Mouse (Mus musculus) adrenal gland, postnatal 25 days (tissue): ENCODE measurements at regions not wholly inside any gene's neighbourhood (a gene's known extent, or its start where the extent isn't known, plus 50 kb on each side); places are given as distances from the start of the nearest gene placed in this dataset.

ENCODE experiments used
- DNase-seq: peaks from one replicate; pipeline ENCODE4 v3.0.0; 2021; ENCODE audit warnings: mixed read lengths

DNA sequence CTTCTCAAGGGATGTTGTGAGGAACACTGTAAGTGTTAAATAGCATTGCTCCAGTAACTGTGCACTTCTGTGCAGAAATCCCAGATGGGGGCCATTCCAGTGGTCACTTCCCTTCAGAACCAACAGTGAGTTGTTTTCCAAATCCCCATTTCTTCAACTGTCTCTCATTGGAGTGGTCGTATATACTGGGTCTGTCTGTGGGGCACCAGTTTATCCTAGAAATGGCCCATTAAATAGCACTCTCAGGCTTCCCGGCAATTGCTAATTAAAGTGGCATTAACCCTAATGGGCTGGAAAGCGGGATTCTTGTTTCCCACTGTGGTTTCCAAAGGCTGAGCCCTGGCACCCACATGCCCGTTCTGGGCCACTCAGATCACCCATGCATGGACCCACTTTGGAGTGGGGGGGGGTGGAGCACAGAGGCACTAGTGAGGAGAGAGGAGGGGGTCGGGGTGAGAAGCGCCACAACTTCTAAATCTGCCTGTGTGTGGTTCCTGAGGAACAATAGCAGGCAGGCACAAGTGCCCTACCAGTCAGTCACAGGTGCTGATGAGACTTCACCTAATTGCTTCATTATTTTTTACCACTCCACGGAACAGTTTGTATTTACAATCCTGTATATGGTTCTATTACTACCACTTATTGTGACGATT lies 78.1 kb downstream of the Fam204a start:
- DNase-seq, result no peak

DNA sequence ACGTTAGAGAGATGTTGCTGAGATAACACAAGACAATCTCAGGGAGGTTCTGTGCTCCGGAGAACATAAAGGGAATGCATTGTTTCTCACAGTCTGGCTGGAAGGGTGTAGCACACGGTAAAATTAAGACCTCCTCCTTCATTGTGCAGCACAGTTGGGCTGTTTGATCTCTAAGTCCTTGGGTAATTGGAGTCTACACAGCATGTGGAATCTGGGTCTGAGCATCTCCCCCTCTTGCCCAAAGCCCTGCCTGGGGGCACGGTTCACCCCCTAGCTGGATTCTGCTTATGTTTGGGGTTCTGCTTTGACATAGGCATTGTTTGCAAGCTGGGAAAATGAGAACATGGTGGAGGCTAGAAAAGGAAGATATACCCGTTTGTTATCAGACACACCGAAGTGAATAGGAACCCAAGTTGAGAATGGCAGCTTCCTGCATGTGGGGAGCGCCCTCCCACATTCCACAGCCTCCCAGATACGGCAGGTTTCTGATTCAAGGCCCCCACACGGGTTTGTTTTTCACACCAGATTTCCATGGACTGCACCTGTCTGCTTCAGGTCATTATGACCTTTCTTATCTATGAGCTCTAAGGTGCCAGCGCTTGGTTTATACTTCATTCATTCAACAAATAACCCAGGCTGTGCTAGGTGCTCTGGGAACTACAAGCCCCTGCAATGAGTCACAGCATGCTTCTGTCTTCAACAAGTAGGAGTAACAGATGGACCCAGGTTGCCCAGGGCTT lies 79.9 kb downstream of the Fam204a start:
- DNase-seq, result no peak

DNA sequence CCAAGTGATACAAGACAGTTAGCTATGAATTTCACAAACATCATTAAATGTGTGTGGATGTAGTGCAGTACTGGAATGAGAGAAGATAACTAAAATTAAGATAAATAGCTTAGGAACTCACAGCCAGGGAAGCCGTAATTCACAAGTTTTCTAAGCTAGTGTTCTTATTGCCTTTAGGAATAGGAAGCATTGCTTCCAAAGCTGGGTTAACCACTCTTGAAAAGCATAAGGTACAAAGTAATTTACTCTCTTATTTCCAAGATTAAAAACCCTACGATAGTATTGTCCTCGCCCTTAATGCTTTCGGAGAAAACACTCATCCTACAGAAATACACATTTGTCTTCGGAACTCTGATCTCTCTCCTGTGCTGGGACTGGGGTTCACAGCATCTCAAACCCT lies 81.3 kb downstream of the Fam204a start:
- no peak for DNase-seq

DNA sequence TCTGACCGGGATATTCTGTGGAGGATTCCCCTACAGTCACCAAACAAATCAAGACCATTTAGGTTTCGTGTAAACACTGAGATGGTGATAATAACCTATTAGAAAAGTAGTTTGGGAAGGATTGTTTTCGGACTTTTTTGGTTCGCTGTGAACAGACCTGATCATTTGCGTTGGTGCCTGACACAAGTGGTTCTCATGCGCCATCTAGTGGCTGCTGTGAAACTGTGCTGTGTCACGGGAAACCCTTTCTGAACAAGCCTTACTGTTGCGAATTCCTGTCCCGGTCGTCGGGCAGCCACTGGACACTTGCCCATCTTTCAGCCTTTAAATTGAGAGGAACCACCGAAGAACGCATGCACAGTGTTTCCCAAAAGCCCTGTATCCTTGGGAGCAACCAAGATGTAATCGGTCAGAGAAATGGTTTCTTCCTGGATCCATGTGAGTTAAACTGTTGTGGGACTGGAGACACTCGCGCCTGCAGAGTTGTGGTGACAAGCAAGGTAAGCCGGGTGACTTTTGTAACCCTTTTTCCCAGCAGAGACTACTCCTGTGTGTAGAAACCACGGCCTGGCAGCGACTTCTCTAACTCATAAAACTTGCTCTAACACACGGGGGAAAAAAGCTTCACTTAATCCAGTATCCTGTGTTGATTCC lies 82.0 kb downstream of the Fam204a start:
- DNase-seq, result peak; percentile 78

DNA sequence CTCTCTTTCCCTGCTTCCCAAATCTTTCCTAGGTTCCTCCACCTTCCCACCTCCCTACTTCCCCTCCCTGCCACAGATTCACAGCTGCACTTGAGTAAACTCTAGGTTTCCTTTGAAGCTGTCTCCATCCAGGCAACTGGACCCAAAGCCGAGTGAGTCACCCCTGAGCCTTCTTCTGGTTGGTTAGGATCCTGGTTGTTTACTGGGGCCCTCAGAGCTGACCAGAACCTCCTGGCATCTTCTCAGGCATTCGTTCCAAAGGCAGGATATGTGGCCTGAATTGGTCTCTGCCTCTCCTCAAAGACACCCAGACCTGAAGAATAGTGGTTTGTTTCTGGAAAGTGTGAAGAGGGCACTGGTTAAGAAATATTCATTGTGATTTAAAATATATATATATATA lies 87.6 kb downstream of the Fam204a start:
- DNase-seq, result no peak

DNA sequence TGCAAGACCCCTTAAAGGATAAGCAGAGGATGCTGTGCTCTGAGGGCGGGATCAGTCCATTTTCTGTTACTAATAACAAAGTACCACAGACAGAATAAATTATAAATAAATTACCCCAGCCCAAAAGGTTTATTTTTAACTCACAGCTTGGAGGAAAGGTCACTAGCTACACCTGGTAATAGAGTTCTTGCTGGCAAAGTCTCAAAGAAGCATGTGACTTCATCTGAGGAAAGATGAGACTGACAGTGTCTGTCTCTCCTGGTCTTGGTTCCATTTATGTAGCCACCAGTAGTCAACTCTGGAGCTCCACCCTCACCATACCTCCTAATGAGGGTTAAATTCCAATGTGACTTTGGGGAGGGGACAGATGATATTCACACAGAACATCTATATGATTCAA lies 90.0 kb downstream of the Fam204a start:
- DNase-seq, result no peak

DNA sequence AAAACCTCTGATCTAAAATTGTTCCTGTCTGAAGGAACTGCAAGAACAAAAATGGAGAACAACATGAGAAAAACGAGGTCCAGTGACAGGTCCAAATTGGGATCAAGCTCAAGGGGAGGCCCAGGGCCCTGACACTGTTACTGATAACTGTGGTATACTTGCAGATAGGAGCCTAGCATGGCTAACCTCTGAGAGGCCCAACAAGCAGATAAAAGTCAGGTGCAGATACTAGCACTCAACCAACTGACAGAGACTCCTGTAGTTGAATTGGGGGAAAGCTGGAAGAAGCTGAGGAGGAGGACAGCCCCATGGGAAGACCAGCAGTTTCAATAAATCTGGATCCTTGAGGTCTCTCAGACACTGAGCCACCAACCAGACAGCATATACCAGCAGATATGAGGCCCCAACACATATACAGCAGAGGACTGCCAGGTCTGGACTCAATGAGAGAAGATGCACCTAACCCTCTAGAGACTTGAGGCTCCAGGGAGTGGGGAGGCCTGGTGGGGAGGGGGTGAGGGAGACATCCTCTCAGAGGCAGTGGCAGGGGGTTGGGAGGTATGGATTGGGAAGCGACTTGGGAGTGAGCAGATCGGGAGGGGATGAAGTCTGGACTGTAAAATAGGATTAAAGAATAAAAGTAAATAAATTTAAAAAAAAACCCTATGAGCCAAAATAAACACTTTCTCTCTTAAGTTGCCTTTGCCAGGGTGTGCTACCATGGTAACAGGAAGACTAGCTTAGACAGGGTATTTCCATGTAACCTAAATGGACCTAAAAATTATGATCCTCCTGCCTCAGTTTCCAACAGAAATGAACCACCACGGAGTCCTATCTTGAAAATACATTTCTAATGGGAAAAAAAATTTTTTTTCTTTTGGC lies 91.8 kb downstream of the Fam204a start:
- DNase-seq, result no peak

DNA sequence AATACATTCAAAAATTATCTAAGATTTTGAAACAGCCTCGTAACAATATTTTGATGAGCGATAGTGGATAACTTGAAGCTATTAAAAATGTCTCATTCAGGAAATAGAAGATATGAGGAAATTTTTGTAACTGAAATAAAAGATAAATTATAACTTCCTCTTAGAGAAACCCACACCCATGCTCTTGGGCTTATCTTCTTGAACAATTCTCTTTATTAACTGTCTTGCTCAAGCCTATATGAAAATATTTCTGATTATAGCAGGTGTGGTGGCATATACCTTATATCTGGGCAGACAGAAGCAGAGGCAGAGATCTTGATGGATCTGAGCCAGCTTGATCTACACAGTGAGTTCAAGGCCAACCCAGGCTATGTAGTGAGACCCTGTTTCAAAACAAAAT lies 96.9 kb downstream of the Fam204a start:
- DNase-seq, result no peak

DNA sequence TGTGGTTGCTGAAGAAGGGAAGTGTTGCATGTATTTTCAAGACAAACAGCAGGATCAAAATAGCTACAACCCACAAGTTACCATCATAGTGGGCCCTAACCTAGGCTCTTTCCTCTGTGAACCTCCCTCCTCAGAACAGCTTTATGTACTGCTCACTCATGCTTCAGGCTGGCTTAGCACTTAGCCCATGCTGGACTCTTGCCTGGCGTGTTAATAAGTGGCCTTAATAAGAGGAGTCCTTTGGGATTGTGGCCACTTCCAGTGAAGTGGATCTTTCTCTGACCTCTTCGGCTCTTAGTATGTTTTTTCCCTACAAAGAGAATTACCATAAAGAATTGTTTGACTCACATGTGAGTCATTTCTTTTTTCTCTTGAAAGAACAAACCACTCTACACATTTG lies 101.9 kb downstream of the Fam204a start:
- no peak for DNase-seq

DNA sequence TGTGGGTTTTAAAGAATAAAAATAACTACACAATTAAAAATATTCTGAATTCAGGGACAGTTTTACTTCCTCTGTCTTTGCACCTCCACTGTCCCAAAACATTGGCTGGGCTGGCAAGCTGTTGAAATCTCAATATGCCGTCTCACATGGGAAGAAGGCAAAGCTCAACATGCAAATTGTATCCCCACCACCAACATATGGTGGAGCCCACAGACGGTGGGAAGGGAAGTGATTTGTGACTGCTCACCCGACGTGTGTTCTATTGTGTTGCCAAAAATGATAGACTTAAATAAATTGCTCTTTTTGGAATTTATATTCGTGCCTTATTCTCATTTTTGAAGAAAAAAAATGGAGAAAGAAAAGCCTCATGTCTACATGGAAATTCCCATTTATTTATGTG lies 105.6 kb downstream of the Fam204a start:
- no peak for DNase-seq

DNA sequence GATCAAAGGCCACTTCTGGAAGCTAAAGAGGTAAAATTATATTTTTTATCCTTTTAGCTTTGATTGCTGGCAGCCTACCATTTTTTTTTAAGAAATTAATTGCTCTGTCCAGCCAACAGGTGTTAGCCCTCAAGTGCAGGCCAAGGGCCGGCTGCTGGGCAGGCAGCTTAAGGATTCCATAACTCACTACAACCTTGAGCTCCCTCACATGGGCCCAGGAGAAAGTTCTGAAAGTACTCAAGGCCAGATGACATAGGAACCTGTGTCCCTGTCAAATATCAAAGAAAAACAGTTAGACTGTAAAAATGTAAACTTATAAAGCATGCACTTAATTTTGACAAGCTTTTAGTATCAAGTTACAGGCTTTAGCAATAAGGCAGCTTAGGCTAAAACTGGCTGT lies 107.5 kb downstream of the Fam204a start:
- DNase-seq, result no peak

DNA sequence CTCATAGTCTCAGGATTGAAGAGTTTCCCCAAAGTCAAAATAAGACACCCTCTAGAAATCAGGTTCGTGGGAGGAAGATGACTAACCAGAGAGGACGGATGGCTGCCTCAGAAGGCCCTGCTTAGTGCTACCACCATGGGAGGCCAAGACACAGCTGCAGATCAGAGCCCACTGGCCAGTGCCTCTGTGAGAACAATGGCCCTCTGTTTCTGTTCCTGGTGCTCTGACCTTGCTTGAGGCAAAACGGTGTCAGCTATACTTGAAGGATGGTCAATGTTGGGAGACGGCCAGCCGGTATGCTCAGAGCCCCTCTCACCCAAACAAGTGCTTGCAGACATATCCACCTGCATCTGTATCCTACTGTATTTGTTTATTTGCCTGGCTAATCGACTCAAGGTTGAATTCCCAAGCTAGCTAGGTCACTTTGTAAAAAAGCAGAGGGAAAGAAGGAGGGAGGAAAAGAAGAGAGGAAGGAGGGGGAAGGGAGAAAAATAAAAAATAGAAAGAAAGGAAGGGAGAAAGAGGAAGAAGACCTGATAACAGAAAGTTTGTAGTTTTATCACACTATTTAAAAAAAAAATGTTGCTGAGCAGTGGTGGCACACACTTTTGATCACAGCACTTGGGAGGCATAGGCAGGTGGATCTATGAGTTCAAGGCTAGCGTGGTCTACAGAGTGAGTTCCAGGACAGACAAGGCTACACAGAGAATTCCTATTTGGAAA lies 112.7 kb downstream of the Fam204a start:
- no peak for DNase-seq

DNA sequence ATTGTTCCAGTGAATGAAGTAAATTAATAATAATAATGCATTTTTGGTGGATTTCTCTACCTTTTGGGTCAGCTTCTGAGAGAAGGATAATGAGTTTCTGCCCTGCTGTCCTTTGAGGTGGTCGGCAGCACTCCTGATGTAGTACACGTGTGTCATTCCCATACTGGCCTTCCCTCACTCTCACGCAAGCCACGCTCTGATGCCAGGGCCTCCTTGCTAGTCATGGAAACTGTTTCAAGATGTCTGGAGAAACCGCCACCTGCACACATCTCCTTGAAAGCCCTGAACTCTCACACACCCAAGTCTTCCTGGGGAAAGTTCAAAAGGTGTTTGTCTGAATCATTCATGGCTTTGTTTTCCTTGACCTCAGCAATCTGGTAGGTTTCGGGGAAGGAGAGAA lies 116.2 kb downstream of the Fam204a start:
- DNase-seq, result no peak

DNA sequence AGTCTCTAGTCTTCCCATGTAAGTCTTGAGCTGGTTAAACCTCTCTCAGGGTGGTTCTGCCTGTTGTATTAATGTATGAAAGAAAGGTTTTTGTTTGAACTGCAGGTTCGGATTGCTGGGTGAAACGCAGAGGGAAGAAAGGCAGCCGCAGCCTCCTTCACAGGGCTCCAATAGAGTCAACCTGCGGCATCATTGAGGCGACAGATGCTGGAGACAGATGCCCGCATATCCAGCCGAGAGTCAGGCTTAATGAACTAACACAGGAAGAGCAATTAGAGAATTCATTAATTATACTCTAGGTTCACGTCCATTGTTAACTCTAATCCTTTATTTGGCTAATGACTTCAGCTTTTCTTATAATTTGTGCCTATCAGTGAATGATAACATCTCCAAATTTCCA lies 117.0 kb downstream of the Fam204a start:
- no peak for DNase-seq

DNA sequence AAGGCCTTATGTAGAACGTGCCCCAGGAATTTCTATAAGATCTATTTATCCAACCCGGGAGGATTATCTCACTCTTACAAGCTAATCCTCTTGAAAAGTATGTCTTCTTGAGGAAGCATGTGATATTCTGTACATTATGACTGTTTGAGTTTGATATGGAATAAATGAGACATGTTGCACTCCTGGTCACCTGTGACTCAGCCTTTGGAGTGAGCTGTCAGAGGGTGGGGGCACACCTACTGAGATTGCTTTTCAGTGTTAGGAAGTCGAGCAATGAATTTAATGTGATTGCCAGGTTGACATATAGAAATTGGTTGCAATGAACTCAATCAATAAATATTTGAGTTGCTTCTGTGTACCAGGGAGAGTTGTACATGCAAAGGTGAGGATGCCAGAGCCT lies 128.6 kb downstream of the Fam204a start:
- no peak for DNase-seq

DNA sequence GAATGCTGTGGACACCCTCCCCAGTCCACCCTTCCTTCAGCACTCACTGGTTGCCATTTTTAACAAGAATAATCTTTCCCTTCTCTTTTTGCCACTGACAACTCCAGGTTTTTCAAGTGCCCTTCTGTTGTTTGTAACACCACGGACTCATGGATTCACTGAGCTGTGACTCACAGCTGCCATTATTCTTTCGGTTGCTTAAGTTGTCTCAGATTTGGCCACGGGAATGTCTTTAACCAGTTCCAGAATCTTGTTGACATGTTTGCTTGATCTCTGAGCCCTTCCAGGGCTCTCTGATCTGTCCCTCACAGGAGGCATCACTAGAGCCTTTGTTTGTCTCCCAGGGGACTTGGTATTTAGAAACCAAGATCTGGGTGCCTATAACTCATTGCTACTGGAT lies 131.5 kb upstream of the Rab11fip2 start:
- no peak for DNase-seq

DNA sequence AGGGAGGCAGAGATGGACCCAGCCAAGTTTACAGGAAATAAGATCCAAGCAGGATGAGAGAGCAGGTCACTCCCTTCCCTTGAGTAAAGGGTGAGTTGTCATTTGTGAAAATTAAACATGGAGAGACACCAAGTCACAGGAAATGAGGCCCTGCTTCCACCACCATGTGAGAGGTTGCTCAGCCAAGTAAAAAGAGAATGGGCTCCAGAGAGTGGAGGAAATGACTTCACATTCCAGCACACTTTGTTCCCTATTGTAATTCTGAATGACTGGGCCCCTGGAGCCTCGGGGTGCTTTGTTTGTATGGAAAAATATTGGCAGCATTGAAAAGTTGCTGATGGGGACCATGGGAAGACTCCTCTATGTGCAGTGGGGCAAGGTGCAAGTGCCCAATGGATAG lies 129.9 kb upstream of the Rab11fip2 start:
- DNase-seq, result no peak

DNA sequence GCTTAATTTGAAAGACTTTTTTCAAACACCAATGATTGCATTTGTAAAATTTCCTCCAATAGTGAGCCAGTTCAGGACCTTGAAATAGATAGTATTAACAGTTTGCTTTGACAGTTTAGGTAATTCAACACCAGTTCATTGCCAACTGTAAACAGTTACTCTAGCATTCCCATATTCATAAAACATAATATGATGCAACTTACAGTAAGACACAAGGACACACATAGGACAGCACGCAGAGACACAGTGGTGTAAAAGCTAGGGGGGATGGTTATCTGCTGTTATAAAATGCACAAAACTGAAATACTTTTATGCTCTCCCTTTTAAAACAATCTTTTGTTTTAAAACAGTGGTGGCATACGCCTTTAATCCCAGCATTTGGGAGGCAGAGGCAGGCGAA lies 122.7 kb upstream of the Rab11fip2 start:
- DNase-seq, result no peak

DNA sequence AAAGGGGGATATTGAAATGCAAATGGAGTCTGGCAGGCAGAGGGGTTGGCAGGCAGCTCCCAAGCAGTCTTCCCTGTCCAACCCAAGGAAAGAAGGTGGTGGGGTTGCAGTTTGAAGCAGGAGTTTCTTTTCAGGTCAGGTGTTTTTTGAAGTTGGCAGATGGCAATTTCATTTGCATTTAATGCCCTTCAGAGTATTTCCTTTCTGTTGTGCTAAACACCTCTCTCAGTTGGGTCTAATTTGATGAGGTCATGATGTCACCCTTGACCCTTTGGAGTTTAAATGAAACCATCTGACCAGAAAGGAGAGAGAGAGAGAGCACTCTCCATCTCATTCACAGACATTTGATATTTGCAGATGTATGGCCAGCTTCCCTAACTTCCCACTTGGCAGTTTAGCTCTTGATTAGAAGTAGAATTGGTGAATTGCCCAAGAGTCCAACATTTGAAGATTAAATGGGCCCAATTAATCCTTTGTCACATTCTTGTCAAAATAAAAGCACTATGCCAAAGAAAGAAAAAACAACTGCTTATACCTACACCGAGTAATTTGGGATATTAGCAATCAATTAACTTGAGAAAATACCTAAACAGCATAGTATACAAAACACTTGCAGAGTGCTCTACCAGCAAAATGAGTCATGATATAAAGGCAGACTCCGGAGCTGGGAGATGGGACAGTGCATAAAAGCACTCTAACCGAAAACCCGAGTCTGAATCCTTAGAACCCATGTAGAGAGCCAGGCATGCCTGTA lies 111.8 kb upstream of the Rab11fip2 start:
- DNase-seq, result no peak

DNA sequence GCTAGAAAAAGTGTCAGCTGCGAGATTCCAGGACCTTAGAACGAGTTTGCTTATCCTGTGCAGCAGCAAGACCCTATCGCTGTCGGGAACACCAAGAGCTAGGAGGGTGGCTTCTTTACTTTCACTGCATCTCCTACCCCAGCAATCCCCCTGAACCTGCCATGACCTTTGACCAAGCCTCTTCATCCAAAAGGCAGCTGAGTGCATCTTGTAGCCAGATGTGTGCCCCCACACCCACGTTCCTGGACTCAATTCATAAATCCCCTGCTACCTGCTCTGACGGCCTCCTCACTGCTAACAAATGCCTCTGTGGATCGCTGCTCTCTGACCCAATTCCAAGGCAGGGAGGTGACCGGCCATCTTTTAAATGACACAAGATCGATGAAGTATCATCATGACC lies 107.7 kb upstream of the Rab11fip2 start:
- no peak for DNase-seq

DNA sequence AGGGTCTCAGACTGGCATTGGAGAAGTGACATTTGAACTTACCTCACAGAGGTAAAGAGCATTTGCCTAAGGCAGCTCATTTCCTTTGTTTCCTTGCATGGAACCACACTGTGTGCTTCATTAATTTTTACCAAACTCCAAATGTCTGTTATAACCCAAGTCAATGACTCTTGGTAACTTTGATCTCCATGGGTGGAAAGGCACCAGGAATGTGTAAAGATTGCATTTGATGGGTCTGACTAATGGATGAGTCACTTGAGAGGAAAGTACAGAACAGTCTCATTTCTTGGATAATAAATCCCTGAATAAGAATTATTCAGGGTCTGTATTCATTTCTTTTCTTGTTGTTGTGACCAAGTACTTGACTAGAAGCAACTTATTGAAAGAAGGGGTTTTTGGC lies 97.3 kb upstream of the Rab11fip2 start:
- DNase-seq, result no peak
